Mouse (Mus musculus) thymus, postnatal 14 days (tissue): ENCODE results near the gene Rnf13.
A peak's percentile ranks its signal among the peaks of the same experiment; 100 is the strongest.
"Not testable (repeated sequence)": the region's sequence is repeated elsewhere in the genome, so short reads cannot be mapped to it uniquely, and the experiment has no call there.

Source experiments
- DNase-seq: peaks from one replicate; pipeline ENCODE4 v3.0.0; 2021

Gene Rnf13

DNA sequence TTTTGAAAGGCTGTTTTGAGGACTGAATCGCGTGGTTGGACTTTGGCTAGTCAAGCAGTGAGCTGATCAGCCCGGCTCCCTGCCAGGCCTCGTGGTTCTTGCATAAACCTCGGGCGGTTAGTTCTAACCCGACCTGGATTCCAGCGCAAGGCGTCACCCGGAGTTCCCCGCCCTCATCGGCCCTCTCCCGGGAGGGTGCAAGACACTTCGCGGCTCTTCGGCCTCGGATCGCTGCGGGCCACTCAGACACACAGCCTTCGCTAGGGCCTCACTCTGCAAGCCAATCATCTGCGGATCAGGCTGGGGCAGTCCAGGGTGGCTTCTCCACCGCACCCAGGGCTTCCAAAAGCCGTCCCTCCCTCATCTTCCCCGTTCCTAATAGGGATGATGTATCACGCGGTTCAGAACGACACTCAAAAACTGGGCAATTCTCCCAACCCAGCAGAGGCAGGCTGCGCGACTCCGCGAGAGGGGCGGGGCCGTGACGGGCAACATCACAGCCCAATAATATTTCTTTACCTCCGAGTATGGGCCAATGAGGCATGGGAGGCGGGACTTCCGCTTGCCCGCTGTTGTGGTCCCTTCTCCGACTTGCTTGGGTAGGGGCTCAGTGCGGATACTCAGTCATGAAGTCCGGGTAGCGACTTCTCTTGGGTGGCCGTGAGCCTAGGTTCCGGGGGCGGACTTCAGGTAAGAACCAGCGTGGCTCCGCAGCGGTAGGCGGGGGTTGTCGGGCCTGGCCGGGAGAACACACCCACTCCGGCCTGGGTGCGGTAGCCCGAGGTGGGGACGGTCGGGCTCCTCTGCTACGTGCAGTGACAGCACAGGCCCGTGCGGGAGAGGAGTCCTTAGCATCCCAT, at the start of gene Rnf13:
TSS of gene Rnf13 (plus strand) at position 552 of the 860 bp plus-strand sequence.
- peak; percentile 96 for DNase-seq

DNA sequence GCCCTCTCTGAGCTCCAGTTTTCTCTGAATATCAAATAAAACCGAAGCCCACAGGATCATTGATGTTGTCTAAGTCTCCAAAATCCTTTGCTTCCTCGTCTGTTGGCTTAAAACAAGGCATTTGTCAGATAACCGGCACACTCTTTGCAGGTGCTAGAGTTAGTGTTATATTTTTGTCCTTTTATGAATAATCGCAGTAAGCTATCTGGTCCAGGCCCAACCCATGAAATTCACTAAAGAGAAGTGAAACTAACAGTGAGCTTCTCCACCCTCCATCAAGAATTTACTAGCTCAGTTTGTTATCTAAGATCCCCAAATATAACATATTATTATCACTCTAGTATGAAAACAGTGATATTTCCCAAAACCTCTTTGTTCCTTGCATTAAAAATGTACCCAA, 44.1 kb upstream of the Rnf13 start:
- no peak for DNase-seq

DNA sequence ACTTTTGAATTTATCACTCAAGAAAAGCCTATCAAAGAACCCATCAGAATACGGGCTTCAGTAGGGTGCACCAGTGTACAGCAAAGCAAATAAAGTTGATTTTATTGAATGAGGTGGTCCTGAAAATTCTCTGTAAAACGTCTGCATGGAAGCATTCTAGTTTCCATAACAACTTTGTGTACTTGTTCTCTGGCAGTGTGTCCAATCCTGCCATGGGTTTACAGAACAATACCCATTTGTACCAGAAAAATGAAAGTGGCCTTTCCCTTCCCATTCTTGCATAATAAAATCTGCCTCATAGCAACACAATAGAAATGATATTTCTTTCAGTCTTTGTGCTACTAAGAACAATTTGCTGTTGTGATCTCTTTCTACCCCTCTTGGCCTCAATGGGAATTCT, 43.1 kb upstream of the Rnf13 start, which contains the start of gene Ankub1:
TSS of gene Ankub1 (minus strand) at position 81 of the 400 bp plus-strand sequence.
- no peak for DNase-seq

DNA sequence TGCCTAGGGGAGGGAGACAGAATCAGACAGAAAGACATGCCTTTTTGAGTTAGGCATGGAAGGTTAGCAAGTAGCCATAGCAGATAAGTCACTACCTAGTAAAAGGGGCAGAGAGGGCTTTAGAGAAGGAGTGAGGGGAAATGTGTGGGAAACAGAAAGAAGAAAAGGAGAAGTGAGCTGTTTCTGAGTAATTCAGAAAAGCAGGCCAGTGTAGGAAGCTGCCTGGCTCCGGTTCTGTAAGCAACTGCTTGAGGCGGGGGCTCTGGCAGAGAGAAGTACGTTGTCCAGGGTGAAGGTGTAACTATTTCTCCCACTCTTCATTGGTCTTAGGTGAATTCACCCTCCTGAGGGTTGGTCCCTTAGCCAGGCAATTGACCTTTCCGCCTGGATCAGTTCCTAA, 39.6 kb upstream of the Rnf13 start:
- DNase-seq: no peak

DNA sequence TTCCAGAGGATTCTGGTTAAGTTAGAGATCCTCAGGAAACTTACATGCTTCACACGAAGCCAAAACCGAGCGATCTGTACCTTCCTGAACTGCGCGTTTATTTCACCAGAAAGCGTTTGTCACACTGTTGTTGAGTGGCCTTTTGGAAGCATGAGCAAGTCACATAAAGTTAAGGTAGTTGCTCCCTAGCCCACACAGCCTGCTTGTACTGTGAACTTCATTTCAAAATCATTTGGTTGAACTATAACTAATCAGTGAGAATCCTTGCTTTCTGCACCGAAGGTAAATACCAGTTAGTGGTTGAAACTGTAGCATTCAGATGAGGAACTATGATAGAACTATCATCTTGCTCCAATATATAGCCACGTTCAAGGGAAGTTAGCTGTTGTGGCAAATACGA, 39.1 kb upstream of the Rnf13 start:
- DNase-seq: no peak

DNA sequence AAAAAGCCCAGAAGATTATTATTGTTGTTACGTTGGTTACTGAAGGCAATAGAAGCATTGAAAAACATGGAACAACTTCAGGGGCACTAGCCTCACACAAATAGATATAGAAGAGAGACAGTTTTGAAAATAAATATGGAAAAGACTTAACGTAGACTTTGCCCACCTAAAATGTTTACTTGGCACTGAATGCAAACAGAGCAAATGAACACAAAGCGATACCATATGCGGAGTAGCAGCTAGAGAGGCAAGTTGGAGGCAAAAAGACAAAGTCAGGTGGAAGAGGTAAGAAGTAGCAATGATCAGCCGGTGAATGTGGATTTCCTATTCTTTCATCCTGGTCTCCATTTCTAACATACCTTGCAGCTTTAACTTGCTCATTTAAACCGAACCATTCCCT, 21.7 kb upstream of the Rnf13 start:
- DNase-seq: no peak

DNA sequence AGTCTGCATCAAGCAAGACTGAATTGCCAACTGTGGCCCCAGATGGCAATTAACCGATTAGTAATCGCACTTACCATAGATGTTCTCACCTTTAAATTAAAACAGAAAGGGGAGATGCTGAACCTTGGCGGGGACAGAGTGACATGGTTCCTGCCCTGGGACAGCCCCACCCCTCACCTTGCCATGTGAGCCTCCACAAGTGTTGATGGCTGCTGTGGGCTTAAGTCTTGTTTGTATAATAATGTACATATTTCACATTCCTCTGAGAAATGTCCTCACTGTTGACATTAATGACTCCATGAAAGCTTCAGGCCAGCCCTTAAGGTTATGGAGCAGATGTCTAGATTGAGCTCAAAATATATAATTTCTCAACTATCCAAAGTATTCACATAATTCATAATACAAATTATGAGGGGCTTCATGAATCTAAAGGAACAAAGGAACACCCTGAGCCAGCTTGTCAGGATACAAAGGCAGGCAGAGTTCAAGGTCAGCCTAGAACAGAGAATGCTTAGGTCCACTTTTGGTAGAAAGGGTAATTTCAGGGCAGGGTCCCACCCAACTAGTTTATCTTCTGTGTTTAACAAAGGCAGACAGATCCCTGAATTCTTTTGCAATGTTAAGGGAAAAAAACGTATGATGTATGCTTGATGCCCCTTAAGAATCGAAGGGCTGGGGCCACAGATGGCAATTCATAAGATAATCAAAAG, 3.5 kb upstream of the Rnf13 start:
- DNase-seq: no peak

DNA sequence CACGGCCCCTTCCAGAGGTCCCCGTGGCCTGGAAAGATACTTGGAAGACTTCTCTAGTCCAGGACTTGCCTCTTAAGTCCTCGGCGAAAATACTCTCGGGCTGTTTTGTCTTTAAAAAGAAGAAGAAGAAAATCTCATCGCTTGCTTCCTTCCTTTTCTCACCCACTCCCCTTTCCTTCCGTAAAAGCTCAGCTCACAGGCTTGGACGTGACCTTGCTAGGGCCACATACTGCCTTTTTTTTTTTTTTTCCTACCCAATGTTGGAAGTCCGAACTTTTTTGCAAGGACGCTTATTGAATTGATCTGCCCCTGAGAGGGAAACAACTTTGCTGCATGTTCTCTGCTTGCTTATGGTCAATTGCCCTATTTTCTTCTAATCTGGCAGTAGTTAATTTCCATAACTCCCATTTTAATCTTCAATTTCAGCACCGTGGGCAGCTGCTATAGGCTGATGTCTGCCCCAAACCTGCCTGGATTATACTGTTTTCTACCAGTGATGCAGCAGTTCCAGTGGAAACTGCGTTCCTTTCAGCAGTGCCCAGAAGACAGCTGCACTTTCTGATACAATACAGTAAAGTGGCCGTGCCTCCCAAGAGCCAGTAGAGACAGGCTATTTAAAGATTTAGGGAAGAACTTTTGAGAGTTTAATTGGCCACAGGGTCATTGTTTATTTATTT, 695 bp downstream of the Rnf13 start:
- no peak for DNase-seq

DNA sequence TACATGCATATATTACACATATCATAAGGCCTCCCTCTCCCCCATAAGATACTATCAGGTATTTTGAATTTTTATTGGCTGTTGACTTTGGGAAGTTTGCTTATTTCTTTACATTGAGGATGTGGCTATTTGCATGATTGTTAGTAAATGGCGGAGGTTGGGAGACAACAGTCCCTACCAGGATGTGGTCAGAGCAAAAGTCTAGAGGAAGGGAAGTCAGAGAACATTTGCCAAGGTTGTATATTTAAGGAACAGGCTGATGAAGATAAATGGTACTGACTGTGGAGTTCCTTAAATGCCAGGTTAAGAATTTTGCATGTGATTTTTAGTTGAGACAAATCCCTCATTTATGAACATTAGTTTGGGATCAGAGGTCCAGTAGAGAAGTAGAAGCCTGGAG, 4.0 kb downstream of the Rnf13 start:
- no peak for DNase-seq

DNA sequence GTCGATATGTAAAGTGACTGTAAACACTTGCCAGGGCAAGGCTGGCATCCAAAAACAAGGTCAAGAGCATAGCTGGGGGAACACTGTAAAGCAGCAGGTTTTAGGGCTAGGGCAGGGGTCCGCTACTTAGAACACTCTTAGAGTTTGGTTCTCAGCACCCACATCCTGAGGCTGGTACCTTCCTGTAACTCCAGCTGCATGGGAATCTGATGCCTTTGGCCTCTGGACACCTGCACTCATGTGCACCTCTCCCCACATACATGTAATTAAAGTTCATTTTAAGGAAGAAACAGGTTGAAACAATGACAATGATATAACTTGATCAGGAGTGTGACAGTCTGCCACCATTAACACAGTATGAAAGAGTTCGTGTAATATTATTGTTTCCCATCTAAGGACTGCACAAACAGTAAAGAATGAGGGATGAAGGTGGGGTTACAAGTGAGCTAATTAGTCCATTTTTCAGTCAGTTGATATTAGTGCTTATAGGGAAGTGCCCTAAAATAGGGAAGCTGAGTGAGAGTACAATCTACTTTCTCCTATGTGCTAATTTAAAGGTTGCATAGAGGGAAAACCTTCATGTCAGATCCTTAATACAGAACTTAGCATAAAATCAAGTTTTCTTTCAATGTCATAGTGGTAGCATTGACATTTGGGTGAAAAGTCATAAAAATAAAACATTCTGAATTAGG, 12.9 kb downstream of the Rnf13 start:
- DNase-seq: no peak

DNA sequence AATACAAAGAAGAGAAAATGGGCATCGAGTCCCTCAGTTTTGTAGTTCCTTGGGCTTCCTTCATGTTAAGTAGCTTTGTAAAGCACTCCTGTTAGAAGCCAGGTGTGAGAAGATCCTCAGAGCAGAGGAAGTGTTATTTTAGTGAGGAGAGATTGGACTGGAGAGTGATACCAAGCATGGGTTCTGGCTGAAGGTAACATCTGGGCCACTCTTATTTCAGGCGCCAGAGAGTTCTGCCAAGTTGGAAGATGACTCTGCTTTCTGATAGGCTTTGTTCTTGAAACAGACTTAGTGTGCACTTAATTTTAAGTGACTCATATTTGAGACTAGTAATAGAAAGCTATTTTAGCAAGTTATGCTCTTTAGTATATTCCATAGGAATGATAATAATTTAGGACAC, 41.1 kb downstream of the Rnf13 start:
- no peak for DNase-seq

DNA sequence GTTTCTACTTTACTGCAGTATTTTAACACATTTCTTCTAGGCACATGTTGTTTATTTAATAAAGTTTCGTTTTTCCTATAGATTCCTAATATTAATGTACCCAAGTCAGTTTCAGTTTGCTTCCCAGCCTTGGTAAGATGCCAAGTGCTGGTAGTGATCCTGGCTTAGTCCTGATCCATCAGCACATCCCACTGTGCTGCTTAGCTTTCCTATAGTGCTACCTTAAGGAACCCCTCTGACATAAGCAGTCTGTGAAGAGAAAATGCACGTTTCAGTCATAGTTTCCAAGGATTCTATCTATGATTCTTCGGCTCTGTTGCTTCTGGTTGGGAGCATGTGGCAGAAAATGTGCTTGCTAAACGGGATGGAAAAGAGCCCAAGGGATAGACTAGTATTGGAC, 52.6 kb downstream of the Rnf13 start:
- DNase-seq: no peak

DNA sequence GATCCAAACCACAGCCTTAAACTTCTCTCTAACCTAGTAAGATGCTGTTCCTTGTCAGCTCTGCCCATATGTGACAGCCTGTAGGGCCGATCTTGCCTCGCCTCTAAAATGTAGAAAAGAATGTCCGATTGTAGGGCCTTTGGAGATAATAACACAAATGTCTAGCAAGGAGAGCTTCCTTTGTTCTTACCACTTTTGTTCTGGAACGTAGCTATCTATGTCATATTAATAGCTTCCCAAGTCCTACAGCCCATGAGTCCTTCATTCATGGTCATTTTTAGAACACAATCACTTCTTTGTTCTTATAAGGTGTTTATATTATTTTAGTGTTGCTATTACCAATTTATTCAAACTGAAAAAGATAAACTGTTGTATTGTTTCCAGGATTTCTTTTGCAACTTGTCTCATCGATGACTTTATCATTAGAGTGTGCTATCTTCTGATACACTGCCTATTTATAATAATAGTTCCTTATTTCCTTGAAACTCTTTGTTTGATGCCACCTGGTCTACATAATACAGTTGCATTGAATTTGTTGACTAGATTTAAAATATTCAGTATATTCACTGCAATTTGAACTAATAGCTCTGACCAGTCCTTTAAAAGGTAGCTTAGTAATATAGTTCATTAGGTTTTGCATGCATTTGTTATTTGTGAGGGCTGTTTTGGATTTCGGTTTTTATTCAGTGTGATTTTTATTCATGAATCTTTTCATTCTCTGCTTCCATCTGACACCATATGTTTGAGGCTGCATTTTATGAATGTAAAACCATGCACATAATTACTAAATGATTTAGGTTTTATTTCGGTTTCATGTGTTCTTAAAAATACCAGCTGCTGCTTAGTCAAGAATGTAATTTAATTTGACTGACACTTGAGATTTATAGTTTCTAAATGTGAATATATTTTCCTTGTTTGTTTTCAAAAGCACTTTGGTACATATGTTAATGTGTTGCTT, 53.4 kb downstream of the Rnf13 start:
- no peak for DNase-seq

DNA sequence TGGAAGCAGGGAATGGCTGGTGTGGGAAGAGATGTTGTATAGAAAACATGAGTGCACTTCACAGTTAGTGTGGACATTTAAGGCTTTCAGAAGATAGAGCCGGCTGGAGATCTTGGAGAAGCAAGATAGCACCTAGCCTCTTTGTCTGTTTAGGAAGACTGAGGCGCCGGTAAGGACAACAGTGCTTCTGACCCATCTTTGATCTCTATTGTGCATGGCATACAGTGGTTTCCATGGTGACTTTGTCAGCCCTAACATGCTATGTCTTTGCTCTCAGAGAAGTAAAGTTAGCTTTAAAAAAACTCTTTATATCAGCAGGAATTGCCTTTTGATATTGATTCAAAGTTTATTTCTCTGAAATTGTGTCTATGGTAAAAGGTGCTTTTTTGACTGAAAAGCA, 55.2 kb downstream of the Rnf13 start:
- no peak for DNase-seq

DNA sequence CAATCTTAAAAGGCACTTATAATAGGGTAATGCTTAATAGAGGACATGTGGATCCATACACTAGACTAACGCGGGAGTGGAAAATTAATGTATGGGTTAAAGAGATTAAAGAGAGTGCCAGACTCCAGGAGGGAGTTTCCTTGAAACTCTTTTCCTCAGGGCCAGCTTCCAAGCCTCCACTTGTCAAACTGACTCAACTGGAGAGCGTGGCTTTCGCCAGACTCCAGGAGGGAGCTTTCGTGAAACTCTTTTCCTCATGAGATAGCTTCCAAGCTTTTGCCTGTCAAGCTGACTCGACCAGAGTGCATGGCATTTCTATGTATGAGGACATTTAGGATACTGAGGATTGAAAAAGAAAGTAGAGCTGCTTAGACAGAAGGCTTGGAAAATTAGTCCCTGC, 59.2 kb downstream of the Rnf13 start:
- DNase-seq: not testable (repeated sequence)

DNA sequence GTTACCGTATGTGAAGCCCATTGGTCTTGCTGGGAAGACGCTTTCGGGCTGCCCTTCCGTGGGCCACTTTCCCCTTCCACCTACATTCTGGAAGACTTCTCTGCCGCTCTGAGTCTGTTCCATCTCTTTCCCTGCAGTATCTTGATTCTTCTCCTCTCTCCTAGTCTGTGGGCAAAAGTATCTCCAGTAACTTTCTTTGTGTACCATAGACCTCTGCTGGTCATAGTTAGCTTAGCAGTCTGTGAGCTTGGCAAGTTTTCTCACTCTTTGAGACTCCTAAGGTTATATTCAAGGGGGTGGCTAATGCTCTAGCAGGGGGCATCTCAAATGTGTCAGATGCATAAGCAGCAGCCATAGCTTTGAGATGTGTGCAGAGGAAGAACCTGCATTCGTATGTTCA, 79.6 kb downstream of the Rnf13 start:
- DNase-seq: no peak

DNA sequence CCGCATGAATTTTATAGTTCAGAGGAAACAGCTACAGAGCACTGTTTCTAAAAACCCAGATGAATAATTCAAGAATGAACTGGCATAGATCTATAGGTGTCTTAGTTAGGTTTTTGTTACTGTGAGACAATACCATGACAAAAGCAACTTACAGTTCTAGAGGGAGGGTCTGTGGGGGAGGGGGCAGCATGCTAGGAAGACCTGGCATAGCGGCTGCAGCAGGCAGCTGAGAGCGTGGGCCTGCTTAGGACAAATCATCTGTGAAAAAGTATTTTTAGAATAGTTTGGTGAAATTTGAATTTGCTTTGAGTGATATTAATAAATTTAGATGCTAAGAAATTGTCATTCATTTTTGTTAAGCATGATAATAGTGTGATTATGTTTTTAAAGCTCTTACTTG, 90.0 kb downstream of the Rnf13 start:
- DNase-seq: no peak

DNA sequence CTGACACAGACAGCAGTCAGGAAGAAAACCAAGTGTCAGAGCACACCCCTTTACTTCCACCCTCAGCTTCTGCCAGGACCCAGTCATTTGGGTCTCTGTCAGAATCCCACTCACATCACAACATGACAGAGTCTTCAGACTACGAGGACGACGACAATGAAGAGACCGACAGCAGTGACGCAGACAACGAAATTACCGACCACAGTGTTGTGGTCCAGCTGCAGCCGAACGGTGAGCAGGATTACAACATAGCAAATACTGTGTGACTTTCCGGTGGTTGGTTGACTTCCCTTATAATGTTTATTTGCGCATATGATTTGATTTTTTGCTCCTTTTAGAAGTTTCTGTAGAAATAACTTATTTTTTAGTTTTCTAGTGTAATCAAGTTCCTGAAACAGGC, 97.7 kb downstream of the Rnf13 start:
- no peak for DNase-seq

DNA sequence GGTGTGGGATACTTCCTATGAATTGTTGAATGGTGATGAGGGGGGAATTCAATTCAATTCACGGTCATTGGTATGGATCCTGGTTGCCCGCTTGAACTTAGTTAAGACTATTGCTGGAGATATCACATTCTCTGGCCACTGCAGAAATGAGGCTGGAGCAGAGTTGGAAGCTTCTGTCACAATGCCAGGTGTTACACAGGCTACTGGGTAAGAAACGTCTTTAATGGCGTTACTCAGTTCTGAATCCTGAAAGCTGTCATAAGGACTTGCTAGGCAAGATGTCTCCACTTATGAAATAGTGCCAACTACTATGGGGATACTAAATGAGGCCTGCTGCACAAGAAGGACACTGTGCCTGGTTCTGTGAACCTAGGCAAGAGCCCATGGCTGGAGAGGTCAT, 101.0 kb downstream of the Rnf13 start:
- DNase-seq: no peak

DNA sequence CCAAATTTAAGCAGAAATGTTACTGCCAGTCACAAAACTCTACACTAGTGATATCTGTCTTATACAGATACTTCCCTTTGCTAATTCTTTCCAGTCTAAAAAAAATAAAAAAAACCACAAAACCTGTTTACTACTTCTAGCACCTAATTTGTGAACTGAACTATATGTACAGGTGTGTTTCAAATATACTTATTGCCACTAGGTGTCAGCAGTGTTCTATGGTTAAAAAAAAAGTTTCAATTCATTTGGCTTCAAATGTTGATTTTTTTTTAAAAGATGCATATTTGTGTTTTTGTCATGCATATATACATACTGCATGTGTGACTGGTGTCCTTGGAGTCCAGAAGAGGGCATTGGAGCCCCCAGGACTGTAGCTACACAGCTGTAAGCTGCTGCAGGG, 107.9 kb downstream of the Rnf13 start:
- no peak for DNase-seq

DNA sequence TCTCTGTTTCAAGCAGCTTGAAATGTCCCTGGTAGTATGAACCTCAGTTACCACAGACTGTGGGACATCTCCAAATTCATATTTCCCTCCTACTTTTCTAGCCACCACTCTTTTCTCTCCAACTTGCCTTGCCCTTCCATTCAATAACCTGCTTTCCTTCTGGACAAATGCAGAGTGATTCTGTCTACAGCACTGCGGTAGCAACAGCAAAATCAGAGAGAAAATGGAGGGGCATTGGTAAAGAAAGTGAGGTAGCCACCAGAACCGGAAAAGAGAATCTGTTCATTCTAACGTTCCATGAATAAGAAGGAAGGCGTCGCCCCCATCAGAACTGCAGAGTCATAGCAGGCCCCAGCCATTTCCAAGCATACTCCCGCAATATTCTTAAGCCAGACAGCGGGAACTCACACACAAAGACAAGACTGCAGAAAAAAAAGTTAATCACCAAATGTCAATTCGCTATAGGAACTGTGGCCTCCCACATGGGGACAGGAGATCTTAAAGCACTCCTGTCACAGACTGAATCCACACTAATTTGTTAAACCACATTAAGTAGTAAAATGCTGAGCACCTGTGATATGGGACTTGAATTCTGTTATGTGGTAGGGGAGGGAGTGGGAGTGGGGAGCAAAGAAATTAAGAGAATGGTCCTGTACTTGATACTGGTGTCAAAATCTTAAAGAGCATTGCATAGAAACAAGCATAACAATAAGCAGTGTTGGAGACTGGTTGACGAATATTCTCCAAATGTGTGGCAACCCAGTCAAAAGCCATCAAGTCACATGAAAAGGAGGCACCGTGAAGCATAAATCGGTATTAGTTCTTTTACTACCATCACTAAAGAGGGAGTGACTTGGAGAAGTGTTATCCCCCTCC, 110.2 kb downstream of the Rnf13 start:
- no peak for DNase-seq
